In the genomic region with DNA sequence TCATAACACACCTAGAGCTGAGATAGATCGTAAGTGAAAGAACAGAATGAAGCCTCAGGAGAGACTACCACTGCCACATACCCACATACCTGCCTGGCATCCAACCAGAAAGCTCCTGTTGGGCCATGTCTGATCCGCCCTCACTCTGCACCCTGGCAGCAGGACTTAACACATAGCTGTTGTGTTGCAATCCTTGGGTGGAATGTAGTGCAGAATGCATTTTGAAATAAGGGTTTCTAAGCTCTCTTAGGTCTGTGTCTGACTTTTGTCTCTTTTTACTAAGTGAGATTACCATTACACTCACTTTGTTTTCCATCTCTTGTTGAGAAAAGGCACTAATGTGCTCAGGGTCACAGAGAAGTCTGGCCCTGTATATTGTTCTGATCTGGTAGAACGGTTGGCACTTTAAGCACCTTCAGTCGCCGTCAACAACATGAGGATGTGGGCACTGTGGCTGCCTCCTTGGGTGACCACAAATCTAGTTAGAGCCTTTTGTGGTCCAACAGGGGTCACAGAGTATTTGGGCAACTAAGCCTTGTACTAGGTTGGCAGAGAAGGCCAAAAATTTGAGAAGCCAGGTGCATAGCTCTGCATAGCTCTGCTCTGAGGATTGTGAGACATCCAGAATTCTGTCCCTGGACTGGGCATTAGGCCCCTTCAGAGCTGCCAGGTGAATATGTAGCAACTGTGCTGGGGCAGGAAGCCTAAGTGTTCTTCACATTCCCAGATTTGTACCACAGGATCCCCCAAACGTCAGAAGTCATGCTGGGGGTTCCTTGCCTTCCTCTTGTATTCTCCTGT, we compare ENCODE assay signal across 8 mouse cellular contexts.
DNase-seq lines count a peak whose midpoint lies in the region; ATAC-seq and TF ChIP-seq lines count a peak whose summit lies in the region.
"Had no signal": no experiment of that assay in that cellular context is flagged by ENCODE, and none has a peak within 500 bp of the region (broad histone marks: within the 10 kb centered on the region; RNA-seq: fewer than 3 reads in every experiment).

No protein-coding gene starts in this region.

- no peak overlapping the region for H3K4me2 ChIP-seq in midbrain, embryonic 15.5 days
- no peak overlapping the region for H3K4me2 ChIP-seq in lung, postnatal 0 days (replicated peaks; ENCODE audit: low read depth, low read length)
- no peak overlapping the region for H3K4me2 ChIP-seq in hindbrain, embryonic 11.5 days (replicated peaks; ENCODE audit: low read depth, low read length)
- H3K4me2 ChIP-seq: limb, embryonic 13.5 days had no signal

- 86% methylated on average over 6 of the region's 6 CpGs for WGBS in midbrain, embryonic 10.5 days
- 81% methylated on average over 6 of the region's 6 CpGs for WGBS in midbrain, embryonic 15.5 days
- 58% methylated on average over 6 of the region's 6 CpGs for WGBS in lung, postnatal 0 days
- WGBS in hindbrain, embryonic 11.5 days, result 80% methylated on average over 6 of the region's 6 CpGs
- WGBS in heart, embryonic 10.5 days, result 85% methylated on average over 6 of the region's 6 CpGs

- no peaks in the 10 kb centered on the region for H3K9me3 ChIP-seq in midbrain, embryonic 10.5 days (replicated peaks)
- H3K9me3 ChIP-seq in midbrain, embryonic 15.5 days, result no peaks in the 10 kb centered on the region
- H3K9me3 ChIP-seq in lung, postnatal 0 days (ENCODE audit: low read length), result no peaks in the 10 kb centered on the region
- H3K9me3 ChIP-seq in hindbrain, embryonic 11.5 days (ENCODE audit: control insufficient read depth, low read length), result no peaks in the 10 kb centered on the region
- no peaks in the 10 kb centered on the region for H3K9me3 ChIP-seq in heart, embryonic 10.5 days
- H3K9me3 ChIP-seq: limb, embryonic 13.5 days had no signal

- H3K36me3 ChIP-seq in midbrain, embryonic 10.5 days, result peaks cover 10% of the 10 kb centered on the region
- H3K36me3 ChIP-seq in midbrain, embryonic 15.5 days (replicated peaks), result no peaks in the 10 kb centered on the region
- H3K36me3 ChIP-seq in lung, postnatal 0 days (ENCODE audit: insufficient read depth, low read length), result no peaks in the 10 kb centered on the region
- no peaks in the 10 kb centered on the region for H3K36me3 ChIP-seq in hindbrain, embryonic 11.5 days (ENCODE audit: control insufficient read depth, insufficient read depth, low read length)
- H3K36me3 ChIP-seq in heart, embryonic 10.5 days, result peaks cover 14% of the 10 kb centered on the region

- H3K27ac ChIP-seq in midbrain, embryonic 10.5 days (replicated peaks), result 0 out of 2 replicates have a peak overlapping the region, but pooled peaks have one; percentile 13
- H3K27ac ChIP-seq in midbrain, embryonic 15.5 days, result no peak overlapping the region
- H3K27ac ChIP-seq in lung, postnatal 0 days (ENCODE audit: low read length), result peak overlapping the region; percentile 58
- no peak overlapping the region for H3K27ac ChIP-seq in hindbrain, embryonic 11.5 days (ENCODE audit: low read depth, low read length)
- no peak overlapping the region for H3K27ac ChIP-seq in heart, embryonic 10.5 days

- no peak for TF ChIP-seq CTCF in lung, postnatal 0 days (IDR thresholded peaks at IDR 0.05)

- peaks cover 18% of the 10 kb centered on the region for H3K4me1 ChIP-seq in midbrain, embryonic 10.5 days
- H3K4me1 ChIP-seq in midbrain, embryonic 15.5 days, result 0 out of 2 replicates have a peak, but pooled peaks cover 5% of the 10 kb centered on the region
- peaks cover 28% of the 10 kb centered on the region for H3K4me1 ChIP-seq in lung, postnatal 0 days (ENCODE audit: insufficient read depth, low read depth, low read length)
- no peaks in the 10 kb centered on the region for H3K4me1 ChIP-seq in hindbrain, embryonic 11.5 days (replicated peaks; ENCODE audit: control insufficient read depth, insufficient read depth, low read length)
- H3K4me1 ChIP-seq in heart, embryonic 10.5 days, result peaks cover 33% of the 10 kb centered on the region

- DNase-seq in midbrain, embryonic 10.5 days (ENCODE audit: low spot score), result no peak
- peak; percentile 87 for DNase-seq in lung, postnatal 0 days (ENCODE audit: low spot score)
- DNase-seq in thymus, postnatal 25 days, result peak; percentile 45
- DNase-seq in hindbrain, embryonic 11.5 days (ENCODE audit: low spot score), result no peak
- DNase-seq in heart, embryonic 10.5 days (ENCODE audit: low spot score), result no peak

- no peak overlapping the region for H3K4me3 ChIP-seq in midbrain, embryonic 10.5 days
- no peak overlapping the region for H3K4me3 ChIP-seq in midbrain, embryonic 15.5 days
- no peak overlapping the region for H3K4me3 ChIP-seq in lung, postnatal 0 days (ENCODE audit: low read depth, low read length)
- no peak overlapping the region for H3K4me3 ChIP-seq in hindbrain, embryonic 11.5 days (ENCODE audit: low read depth, low read length)
- no peak overlapping the region for H3K4me3 ChIP-seq in heart, embryonic 10.5 days
- H3K4me3 ChIP-seq: limb, embryonic 13.5 days had no signal

- no peaks in the 10 kb centered on the region for H3K27me3 ChIP-seq in midbrain, embryonic 10.5 days (ENCODE audit: low read depth, poor library complexity, severe bottlenecking)
- no peaks in the 10 kb centered on the region for H3K27me3 ChIP-seq in midbrain, embryonic 15.5 days (replicated peaks)
- no peaks in the 10 kb centered on the region for H3K27me3 ChIP-seq in lung, postnatal 0 days (replicated peaks; ENCODE audit: insufficient read depth, low read length)
- no peaks in the 10 kb centered on the region for H3K27me3 ChIP-seq in hindbrain, embryonic 11.5 days (ENCODE audit: control insufficient read depth, insufficient read depth, low read length)
- no peaks in the 10 kb centered on the region for H3K27me3 ChIP-seq in heart, embryonic 10.5 days (ENCODE audit: insufficient read depth, poor library complexity, severe bottlenecking)
- H3K27me3 ChIP-seq: limb, embryonic 13.5 days had no signal

- peak; percentile 36; the same call in 1 of the 2 replicates for TF ChIP-seq EP300 in lung, postnatal 0 days (IDR thresholded peaks at IDR 0.05)

- H3K9ac ChIP-seq in midbrain, embryonic 15.5 days, result no peak overlapping the region
- H3K9ac ChIP-seq in lung, postnatal 0 days (replicated peaks; ENCODE audit: low read depth), result no peak overlapping the region
- no peak overlapping the region for H3K9ac ChIP-seq in hindbrain, embryonic 11.5 days (ENCODE audit: low read depth, low read length)
- H3K9ac ChIP-seq: limb, embryonic 13.5 days had no signal

- no peak for ATAC-seq in midbrain, embryonic 15.5 days (replicated peaks)
- ATAC-seq in common myeloid progenitor, adult 5-6 weeks (replicated peaks; ENCODE audit: low read depth, poor library complexity, severe bottlenecking), result peak; percentile 81
- peak; percentile 88 for ATAC-seq in lung, postnatal 0 days
- no peak for ATAC-seq in hindbrain, embryonic 11.5 days (ENCODE audit: low FRiP score)

Comparison
In these comparisons a context has a peak if more than half of its experiments do, and no peak if none do; other contexts are left out.
1. H3K27ac ChIP-seq: peak in midbrain, embryonic 10.5 days (single experiment) and lung, postnatal 0 days (single experiment); none in midbrain, embryonic 15.5 days (single experiment), hindbrain, embryonic 11.5 days (single experiment) and heart, embryonic 10.5 days (single experiment).
2. DNase-seq: peak in lung, postnatal 0 days (single experiment) and thymus, postnatal 25 days (single experiment); none in midbrain, embryonic 10.5 days (single experiment), hindbrain, embryonic 11.5 days (single experiment) and heart, embryonic 10.5 days (single experiment).
3. ATAC-seq: peak in common myeloid progenitor, adult 5-6 weeks (single experiment) and lung, postnatal 0 days (single experiment); none in midbrain, embryonic 15.5 days (single experiment) and hindbrain, embryonic 11.5 days (single experiment).